Mouse (Mus musculus) forebrain, embryonic 12.5 days (tissue): Measurements from ENCODE around the gene Hmga2. TPM values are rescaled to one million over a fixed set of nuclear protein-coding genes. Genes with fewer than 3 reads are reported as not detected.

Experiments used
- ATAC-seq: fragments of 200-750 bp; cut with Nextera tagmentation; 2 replicates; pipeline ENCODE4 v1.8.0; 2017; ENCODE audit warnings: moderate TSS enrichment; ENCODE audit not compliant: low FRiP score
- H3K27ac ChIP-seq: fragments of 300-500 bp; sonication (generic); 2 replicates; pipeline ENCODE4 v1.5.1; 2016; ENCODE audit warnings: mild to moderate bottlenecking
- H3K27me3 ChIP-seq: fragments of 300-500 bp; sonication (generic); 2 replicates; pipeline ENCODE4 v1.6.1; 2016; ENCODE audit warnings: mild to moderate bottlenecking
- H3K36me3 ChIP-seq: fragments of 300-500 bp; sonication (generic); replicated peaks from 2 replicates; pipeline ENCODE4 v1.6.1; 2016; ENCODE audit warnings: mild to moderate bottlenecking
- H3K4me1 ChIP-seq: fragments of 300-500 bp; sonication (generic); 2 replicates; pipeline ENCODE4 v1.6.1; 2016
- H3K4me2 ChIP-seq: fragments of 300-500 bp; sonication (generic); 2 replicates; pipeline ENCODE4 v1.6.1; 2016; ENCODE audit warnings: mild to moderate bottlenecking, moderate library complexity
- H3K4me3 ChIP-seq: fragments of 300-500 bp; sonication (generic); replicated peaks from 2 replicates; pipeline ENCODE4 v1.5.1; 2016; ENCODE audit warnings: mild to moderate bottlenecking
- H3K9ac ChIP-seq: fragments of 300-500 bp; sonication (generic); 2 replicates; pipeline ENCODE4 v1.6.1; 2016; ENCODE audit warnings: mild to moderate bottlenecking
- H3K9me3 ChIP-seq: fragments of 300-500 bp; sonication (generic); 2 replicates; pipeline ENCODE4 v1.6.1; 2016
- WGBS: fragments of 180-500 bp; shearing (Covaris S2); methylation state at CpG from one replicate; pipeline ENCODE4 v1.1.7; 2016; 5-methylcytosine and 5-hydroxymethylcytosine counted together
- polyA plus RNA-seq: library from polyadenylated mRNA; unstranded; fragments of >200 nt; fragmentation: Nextera tagmentation; extraction: Ambion mirVana; gene quantifications from 2 replicates; pipeline ENCODE4 v1.2.1, GENCODE M21; 2016

Gene Hmga2
- 48.7 and 48.9 TPM in 2 replicates for polyA plus RNA-seq

DNA sequence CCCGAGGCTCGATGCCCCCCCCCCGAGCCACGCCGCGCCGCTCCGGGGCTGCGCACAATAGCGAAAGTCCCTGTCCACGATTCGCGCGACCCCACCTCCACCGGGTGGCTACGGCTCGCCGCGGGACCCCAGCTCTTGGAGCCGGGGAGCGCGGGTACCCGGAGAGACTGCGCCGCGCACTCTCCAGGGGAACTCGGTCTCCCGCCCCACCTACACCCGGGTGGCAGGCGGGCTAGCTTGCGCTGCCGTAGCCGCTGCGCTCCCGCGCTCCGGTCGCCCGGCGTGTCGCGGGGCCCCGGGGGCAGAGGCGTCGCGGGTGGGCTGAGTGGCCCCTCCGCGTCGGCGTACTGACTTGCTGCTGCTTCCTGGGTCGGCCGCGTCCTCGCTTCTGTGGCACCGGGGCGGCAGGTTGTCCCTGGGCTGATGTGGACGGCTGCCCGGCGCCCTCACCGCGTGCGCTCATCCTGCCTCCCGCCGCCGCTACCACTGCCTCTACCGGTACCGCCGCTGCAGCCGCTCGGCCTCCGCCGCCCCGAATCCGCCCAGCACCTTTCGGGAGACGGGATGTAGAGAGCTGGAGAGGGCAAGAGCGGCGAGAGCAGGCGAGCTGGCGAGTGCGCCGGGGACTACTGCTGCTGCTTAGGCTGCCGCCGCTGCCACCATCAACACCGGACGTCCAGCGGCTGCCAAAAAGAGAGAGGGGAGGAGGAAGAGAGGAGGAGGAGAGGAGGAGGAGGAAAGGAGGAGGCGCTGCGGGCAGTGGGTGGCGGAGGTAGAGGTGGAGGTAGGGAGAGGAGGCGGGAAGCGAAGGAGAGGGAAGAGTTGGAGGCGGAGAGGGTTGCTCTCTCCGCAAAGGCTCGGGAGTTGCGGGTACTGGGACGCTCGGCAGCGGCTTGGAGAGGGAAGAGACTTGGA, at the start of gene Hmga2:
Gene Hmga2 (minus strand): TSS at position 869 of the 915 bp plus-strand sequence.
- Histone ChIP-seq H3K4me1 (peaks cover 42% of the 10 kb centered on the region), H3K9ac (peak within 1 kb of the TSS; percentile 97), H3K4me2 (peak within 1 kb of the TSS; percentile 93), H3K36me3 (no peaks in the 10 kb centered on the region; the same call in 1 of the 2 replicates), H3K27me3 (no peaks in the 10 kb centered on the region), H3K4me3 (peak within 1 kb of the TSS; percentile 79), H3K9me3 (no peaks in the 10 kb centered on the region), H3K27ac (peak within 1 kb of the TSS; percentile 92)
- peak; percentile 51 for ATAC-seq
- WGBS = under 1% methylated on average over 99 of the region's 99 CpGs

DNA sequence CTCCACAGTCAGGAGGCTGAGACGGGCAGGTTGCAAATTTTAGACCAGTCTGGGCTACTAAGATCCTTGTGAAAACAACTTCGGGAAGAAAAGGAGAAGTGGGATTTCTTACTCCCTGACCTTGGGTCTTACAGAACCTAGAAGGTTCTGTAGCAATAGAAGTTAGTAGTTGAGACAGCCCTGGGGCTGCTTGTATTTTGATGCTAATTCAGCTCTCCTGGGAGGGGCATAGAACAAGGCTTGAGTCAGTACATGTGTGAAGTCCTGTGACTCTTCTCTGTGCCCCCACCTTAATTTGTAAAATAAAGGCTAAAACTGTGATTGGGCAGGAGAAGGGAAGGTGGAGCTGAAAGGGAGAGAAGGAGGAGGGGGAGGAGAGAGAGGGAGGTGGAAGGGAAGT, 46.7 kb upstream of the Hmga2 start:
- no peaks in the 10 kb centered on the region for H3K9me3 ChIP-seq
- no peak overlapping the region for H3K4me3 ChIP-seq
- H3K36me3 ChIP-seq = no peaks in the 10 kb centered on the region
- no peak overlapping the region for H3K27ac ChIP-seq
- ATAC-seq = no peak
- no peak overlapping the region for H3K4me2 ChIP-seq
- H3K9ac ChIP-seq = no peak overlapping the region
- no peaks in the 10 kb centered on the region for H3K4me1 ChIP-seq
- WGBS = 89% methylated on average over 2 of the region's 2 CpGs
- H3K27me3 ChIP-seq = no peaks in the 10 kb centered on the region

DNA sequence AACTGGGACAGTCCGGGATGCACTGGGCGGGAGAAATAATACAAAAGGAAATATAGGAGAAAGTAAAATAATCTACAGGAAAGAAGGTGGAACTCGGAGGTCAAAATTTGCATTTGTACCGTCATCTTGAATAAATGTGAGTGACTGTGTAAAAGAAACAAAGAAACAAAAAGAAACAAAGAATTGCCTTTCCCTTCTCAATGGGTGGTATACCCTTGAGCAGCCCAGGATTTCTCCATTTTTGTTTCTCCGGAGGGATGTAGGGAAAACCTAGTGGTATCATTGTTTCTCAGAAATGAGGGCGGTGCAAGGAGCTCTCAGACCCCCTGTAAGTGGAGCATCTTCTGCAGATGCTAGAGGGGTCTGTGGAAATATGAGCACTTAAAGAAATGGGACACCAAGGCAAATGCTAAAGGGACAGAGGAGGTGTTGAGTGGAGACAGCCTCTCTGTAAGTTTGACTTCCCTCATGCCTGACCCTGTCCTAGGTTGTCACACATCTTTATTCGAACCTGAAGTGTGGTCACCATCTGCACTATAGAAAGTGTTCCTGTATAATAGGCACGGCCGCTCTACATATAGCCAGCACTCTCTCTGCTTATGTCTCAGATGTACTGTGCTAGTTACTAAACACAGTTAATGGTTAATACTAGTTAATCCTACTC, 45.8 kb upstream of the Hmga2 start:
- Histone ChIP-seq H3K27me3 (no peaks in the 10 kb centered on the region), H3K36me3 (no peaks in the 10 kb centered on the region), H3K4me1 (no peaks in the 10 kb centered on the region), H3K27ac (no peak overlapping the region), H3K9ac (no peak overlapping the region), H3K9me3 (no peaks in the 10 kb centered on the region), H3K4me3 (no peak overlapping the region), H3K4me2 (no peak overlapping the region)
- no peak for ATAC-seq
- 62% methylated on average over 9 of the region's 9 CpGs for WGBS

DNA sequence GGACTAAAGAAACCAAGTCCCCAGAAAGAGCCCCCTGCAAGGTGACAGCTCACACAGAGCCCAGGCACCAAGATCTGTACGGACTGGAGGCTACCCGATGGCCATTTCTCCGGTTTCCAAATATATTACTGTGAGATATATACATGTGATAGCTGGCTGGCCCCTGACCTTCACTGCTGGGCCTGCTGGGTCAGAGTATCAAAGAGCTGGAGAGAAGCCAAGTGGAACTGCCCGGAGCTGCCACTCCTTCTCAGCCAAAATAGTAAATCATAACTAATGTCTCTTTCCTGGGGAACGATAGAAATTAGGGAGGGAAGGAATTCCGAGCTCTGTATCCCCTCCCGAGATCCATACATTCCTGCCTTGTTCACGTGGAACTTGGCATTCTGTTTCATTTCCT, 40.0 kb upstream of the Hmga2 start:
- no peak for ATAC-seq
- Histone ChIP-seq H3K4me1 (no peaks in the 10 kb centered on the region), H3K9ac (no peak overlapping the region), H3K27me3 (0 out of 2 replicates have a peak, but pooled peaks cover 3% of the 10 kb centered on the region), H3K9me3 (no peaks in the 10 kb centered on the region), H3K4me3 (no peak overlapping the region), H3K27ac (no peak overlapping the region), H3K36me3 (no peaks in the 10 kb centered on the region), H3K4me2 (no peak overlapping the region)
- WGBS = 78% methylated on average over 8 of the region's 8 CpGs

DNA sequence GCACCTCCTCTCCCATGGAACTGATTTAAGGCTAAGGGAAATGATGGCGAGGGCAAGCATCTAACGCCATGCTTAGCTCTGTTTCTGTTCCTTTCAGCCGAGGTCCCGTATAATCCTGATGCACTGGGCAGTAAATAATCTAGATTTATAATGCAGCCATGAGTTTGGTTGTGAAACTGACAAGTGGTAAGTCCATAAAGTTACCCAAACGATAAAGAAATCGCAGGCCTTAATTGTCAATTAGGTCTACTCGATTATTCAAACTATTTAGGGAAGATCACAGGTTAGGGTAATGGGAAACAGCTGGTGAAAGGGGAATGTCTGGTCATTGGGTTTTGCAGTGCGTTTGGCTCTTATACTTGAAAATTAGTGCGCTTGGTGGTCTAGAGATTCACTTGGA, 37.5 kb upstream of the Hmga2 start:
- Histone ChIP-seq H3K9me3 (no peaks in the 10 kb centered on the region), H3K36me3 (no peaks in the 10 kb centered on the region), H3K4me1 (no peaks in the 10 kb centered on the region), H3K4me3 (no peak overlapping the region), H3K27me3 (0 out of 2 replicates have a peak, but pooled peaks cover 3% of the 10 kb centered on the region), H3K4me2 (no peak overlapping the region), H3K27ac (no peak overlapping the region), H3K9ac (no peak overlapping the region)
- 68% methylated on average over 9 of the region's 9 CpGs for WGBS
- no peak for ATAC-seq

DNA sequence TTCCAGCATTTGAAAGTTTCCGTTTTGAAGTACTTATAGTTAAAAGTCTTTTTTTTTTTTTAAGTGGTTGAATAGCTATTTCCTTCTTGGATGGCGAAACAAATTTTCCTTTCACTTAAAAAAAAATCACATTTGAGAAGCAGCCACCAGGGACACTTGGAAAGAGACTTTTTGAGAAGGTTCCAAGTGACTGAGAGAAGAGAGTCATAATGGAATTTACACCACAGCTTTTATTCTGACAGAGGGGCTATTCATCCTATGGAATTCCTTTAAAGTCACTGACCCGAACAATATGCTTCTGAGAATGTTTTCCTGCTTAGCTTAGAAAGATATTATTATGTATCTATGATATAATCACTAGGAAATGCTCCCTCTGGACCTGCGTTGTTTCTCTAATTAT, 36.7 kb upstream of the Hmga2 start:
- Histone ChIP-seq H3K9me3 (no peaks in the 10 kb centered on the region), H3K4me1 (no peaks in the 10 kb centered on the region), H3K27ac (no peak overlapping the region), H3K27me3 (0 out of 2 replicates have a peak, but pooled peaks cover 3% of the 10 kb centered on the region), H3K36me3 (no peaks in the 10 kb centered on the region), H3K4me3 (no peak overlapping the region), H3K4me2 (no peak overlapping the region), H3K9ac (no peak overlapping the region)
- WGBS = 45% methylated on average over 4 of the region's 4 CpGs
- no peak for ATAC-seq

DNA sequence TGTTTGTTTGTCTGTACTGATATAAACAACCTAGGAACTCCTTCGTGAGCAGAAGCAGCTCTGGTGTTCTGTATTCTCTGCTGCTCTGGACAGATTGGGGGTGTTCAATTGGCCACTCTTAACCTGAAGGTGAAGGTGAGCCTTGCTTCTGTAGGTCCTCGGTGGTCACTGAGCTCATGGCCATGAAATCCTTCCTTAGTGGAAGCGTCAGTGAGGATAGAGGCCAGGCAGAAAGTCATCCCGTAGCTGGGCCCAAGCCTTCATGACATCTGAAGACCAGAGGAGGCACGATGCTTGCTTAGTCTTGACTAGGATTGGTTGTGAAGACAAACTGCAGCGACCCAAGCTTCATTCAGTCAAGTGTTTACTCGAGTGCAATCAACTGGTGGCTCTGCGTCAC, 35.9 kb upstream of the Hmga2 start:
- Histone ChIP-seq H3K36me3 (no peaks in the 10 kb centered on the region), H3K9ac (no peak overlapping the region), H3K9me3 (no peaks in the 10 kb centered on the region), H3K27me3 (0 out of 2 replicates have a peak, but pooled peaks cover 3% of the 10 kb centered on the region), H3K4me3 (no peak overlapping the region), H3K4me2 (no peak overlapping the region), H3K27ac (no peak overlapping the region), H3K4me1 (no peaks in the 10 kb centered on the region)
- ATAC-seq = no peak
- WGBS = 93% methylated on average over 8 of the region's 8 CpGs

DNA sequence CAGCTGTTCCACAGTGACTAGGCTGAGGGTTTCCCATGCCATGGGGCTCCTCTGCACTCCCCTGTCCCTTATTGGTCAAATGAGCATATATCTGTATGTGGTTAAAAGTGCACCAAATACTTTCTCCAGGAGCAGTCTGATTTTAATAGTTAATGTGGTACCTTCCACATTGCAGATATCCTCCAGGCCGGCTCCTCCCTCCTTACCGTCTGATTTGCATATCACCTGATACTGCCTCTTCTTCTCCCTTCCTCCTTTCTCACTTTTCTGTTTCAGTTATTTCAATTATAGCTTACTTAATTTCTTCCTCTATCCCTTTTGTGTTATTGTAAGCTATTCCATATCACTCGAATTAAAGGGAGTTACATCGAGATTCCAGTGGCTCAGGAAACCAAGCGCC, 27.7 kb upstream of the Hmga2 start:
- Histone ChIP-seq H3K27me3 (no peaks in the 10 kb centered on the region), H3K9ac (no peak overlapping the region), H3K36me3 (no peaks in the 10 kb centered on the region), H3K4me2 (no peak overlapping the region), H3K4me1 (no peaks in the 10 kb centered on the region), H3K9me3 (no peaks in the 10 kb centered on the region), H3K4me3 (no peak overlapping the region), H3K27ac (no peak overlapping the region)
- ATAC-seq = no peak
- 91% methylated on average over 5 of the region's 5 CpGs for WGBS

DNA sequence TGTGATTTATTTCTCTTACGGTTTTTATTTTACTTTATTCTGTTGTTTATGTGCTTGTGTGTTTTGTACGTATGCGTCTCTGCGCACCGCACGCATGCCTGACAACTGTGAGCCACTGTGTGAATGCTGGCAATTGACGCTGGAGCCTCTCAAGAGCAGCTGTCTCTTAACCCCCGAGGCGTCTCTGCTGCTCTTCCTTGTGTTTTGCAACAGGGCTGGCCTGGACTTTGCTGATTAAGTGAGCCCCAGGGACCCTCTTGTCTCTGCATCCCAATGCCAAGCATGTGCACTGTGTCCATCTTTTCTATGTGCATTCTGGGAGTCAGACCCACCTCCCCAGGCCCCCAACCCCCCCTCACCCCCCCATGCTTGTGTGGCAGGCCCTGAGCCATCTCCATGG, 24.5 kb upstream of the Hmga2 start:
- Histone ChIP-seq H3K36me3 (no peaks in the 10 kb centered on the region), H3K27ac (no peak overlapping the region), H3K27me3 (no peaks in the 10 kb centered on the region), H3K4me1 (no peaks in the 10 kb centered on the region), H3K9ac (no peak overlapping the region), H3K4me2 (no peak overlapping the region), H3K9me3 (no peaks in the 10 kb centered on the region), H3K4me3 (no peak overlapping the region)
- WGBS = 72% methylated on average over 9 of the region's 9 CpGs
- ATAC-seq = no peak

DNA sequence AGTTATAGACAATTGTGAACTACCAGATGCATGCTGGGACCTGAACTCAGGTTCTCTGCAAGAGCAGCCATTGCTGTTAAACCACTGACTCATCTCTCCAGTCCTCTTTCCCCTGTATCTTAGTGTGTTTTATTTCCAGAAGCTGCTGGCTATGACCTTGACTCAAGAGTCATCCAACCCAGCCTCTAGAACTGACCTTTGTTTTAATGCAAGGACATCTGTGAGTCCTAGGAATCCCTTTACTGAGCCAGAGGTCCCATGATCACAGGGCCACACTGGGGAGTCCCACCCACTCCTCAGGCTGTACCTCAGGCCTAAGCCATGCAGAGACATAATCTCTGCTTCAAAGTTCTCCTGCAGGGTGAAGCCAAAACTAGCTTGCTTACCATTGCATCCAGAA, 21.8 kb upstream of the Hmga2 start:
- ATAC-seq = no peak
- no peak overlapping the region for H3K27ac ChIP-seq
- H3K9me3 ChIP-seq = no peaks in the 10 kb centered on the region
- H3K27me3 ChIP-seq = no peaks in the 10 kb centered on the region
- no peak overlapping the region for H3K4me2 ChIP-seq
- no peaks in the 10 kb centered on the region for H3K4me1 ChIP-seq
- H3K4me3 ChIP-seq = no peak overlapping the region
- no peaks in the 10 kb centered on the region for H3K36me3 ChIP-seq
- no peak overlapping the region for H3K9ac ChIP-seq

DNA sequence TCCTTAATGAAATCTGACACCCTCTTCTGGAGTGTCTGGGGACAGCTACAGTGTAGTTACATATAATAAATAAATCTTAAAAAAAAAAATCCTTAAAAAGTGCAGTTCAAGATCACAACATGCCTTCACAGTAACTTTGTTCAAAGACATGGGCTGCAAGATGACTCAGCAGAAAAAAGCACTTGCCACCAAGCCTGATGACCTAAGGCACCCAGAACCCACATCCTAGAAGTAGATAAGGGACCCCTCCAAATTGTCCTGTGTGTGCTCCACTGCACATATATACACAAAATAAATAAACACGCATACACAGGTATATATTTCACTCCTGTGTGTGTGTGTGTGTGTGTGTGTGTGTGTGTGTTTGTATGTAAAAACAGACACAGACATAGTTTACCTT, 18.4 kb upstream of the Hmga2 start:
- no peaks in the 10 kb centered on the region for H3K27me3 ChIP-seq
- H3K4me3 ChIP-seq = no peak overlapping the region
- H3K4me1 ChIP-seq = no peaks in the 10 kb centered on the region
- no peaks in the 10 kb centered on the region for H3K9me3 ChIP-seq
- H3K36me3 ChIP-seq = no peaks in the 10 kb centered on the region
- no peak overlapping the region for H3K27ac ChIP-seq
- H3K9ac ChIP-seq = no peak overlapping the region
- H3K4me2 ChIP-seq = no peak overlapping the region
- no peak for ATAC-seq
- WGBS = 100% methylated on average over 1 of the region's 1 CpGs

DNA sequence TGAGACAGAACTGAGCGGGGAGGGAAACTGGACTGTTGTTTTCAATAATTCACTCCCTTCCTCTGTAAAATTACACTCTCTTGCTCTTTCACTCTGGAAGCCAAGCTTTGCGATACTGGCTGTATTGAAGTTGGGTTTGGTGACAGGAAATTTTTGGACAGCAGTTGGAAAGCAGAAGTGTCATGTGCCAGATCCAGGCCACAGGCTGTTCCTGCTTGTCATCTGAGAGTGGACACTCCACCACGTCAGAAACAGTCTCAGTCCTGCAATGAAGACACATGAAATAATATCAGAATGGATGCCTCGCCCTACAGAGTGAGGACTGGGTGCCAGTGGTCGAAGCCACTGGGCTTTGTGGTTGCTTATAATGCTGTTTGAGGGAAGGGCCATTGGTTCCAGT, 15.2 kb upstream of the Hmga2 start:
- H3K4me2 ChIP-seq = no peak overlapping the region
- 82% methylated on average over 5 of the region's 5 CpGs for WGBS
- H3K36me3 ChIP-seq = no peaks in the 10 kb centered on the region
- H3K9me3 ChIP-seq = peaks cover 10% of the 10 kb centered on the region; the same call in 1 of the 2 replicates
- no peak overlapping the region for H3K27ac ChIP-seq
- no peak overlapping the region for H3K9ac ChIP-seq
- no peaks in the 10 kb centered on the region for H3K27me3 ChIP-seq
- no peak overlapping the region for H3K4me3 ChIP-seq
- no peaks in the 10 kb centered on the region for H3K4me1 ChIP-seq
- ATAC-seq = no peak
